Mouse (Mus musculus) heart, postnatal 14 days (tissue): ENCODE data around the gene Espnl. TPM values are rescaled to one million over a fixed set of nuclear protein-coding genes. Genes with fewer than 3 reads are reported as not detected.
A peak's percentile ranks its signal among the peaks of the same experiment; 100 is the strongest.

Experiments used
- DNase-seq, 2 experiments: peaks; one replicate each; pipeline ENCODE4 v3.0.0; 2021 to 2022
- intact Hi-C: fragments of 180-260 bp; cut with DNase I; formaldehyde crosslinking; loops from one replicate; pipeline ENCODE4 v1.15.1; 2025
- long read RNA-seq, 2 experiments: library from polyadenylated mRNA; stranded (forward); transcript quantifications; one replicate each; pipeline ENCODE4 v2.0.0; 2021
- total RNA-seq, 2 experiments: library from RNA; stranded (reverse); gene quantifications; 2 replicates each; pipeline ENCODE4 v1.2.3; 2021

Espnl gene
- not detected for total RNA-seq
- long read RNA-seq, experiment 1: 0 reads
- long read RNA-seq, experiment 2: 0 reads

GRCm38 (mm10) chr1:91321760-91322438, at the start of gene Espnl:
Gene Espnl (plus strand): TSS chr1:91322075.
- DNase-seq: peak; percentile 21 to 40
- intact Hi-C loops: no loop called here

- no peak for DNase-seq
- intact Hi-C loops: no loop called here
Measured at GRCm38 (mm10) chr1:91272260-91272659, 49.6 kb upstream of the Espnl start.

GRCm38 (mm10) chr1:91276581-91276980, 45.3 kb upstream of the Espnl start:
- DNase-seq: no peak

GRCm38 (mm10) chr1:91277480-91277879, 44.4 kb upstream of the Espnl start:
- intact Hi-C loops: no loop called here
- no peak for DNase-seq

More at GRCm38 (mm10) chr1:91276581-91276980, 45.3 kb upstream of the Espnl start:
- intact Hi-C loops: no loop called here

- intact Hi-C loops: no loop called here
- no peak for DNase-seq
Measured at GRCm38 (mm10) chr1:91278410-91279119, 43.3 kb upstream of the Espnl start.

GRCm38 (mm10) chr1:91279126-91279525, 42.7 kb upstream of the Espnl start:
- no peak for DNase-seq
- intact Hi-C loops: no loop called here

- no peak for DNase-seq
Measured at GRCm38 (mm10) chr1:91282582-91282981, 39.3 kb upstream of the Espnl start.

GRCm38 (mm10) chr1:91289375-91289774, 32.5 kb upstream of the Espnl start:
- intact Hi-C loops: no loop called here
- no peak for DNase-seq

More at GRCm38 (mm10) chr1:91282582-91282981, 39.3 kb upstream of the Espnl start:
- intact Hi-C loops: no loop called here

- intact Hi-C loops: no loop called here
- no peak for DNase-seq
Measured at GRCm38 (mm10) chr1:91292101-91292825, 29.6 kb upstream of the Espnl start.

- intact Hi-C loops: no loop called here
- no peak for DNase-seq
Measured at GRCm38 (mm10) chr1:91295544-91295943, 26.3 kb upstream of the Espnl start.

- peak; percentile 92 to 93 for DNase-seq
- intact Hi-C loops: loop anchor here (2.0 kb wide), 1 partner anchor 47 kb away; the partner anchor contains the start of gene Ube2f
Measured at GRCm38 (mm10) chr1:91297799-91298744, 23.8 kb upstream of the Espnl start, which contains the start of gene Scly. Gene Scly (plus strand): TSS chr1:91298338.

- intact Hi-C loops: loop anchor here (2.0 kb wide), 1 partner anchor 48 kb away; the partner anchor contains the start of gene Ube2f
- no peak for DNase-seq
Measured at GRCm38 (mm10) chr1:91299026-91299706, 22.7 kb upstream of the Espnl start.

GRCm38 (mm10) chr1:91299707-91300426, 22.0 kb upstream of the Espnl start:
- intact Hi-C loops: loop anchor here (2.0 kb wide), 1 partner anchor 49 kb away; the partner anchor contains the start of gene Ube2f
- DNase-seq: peak; percentile 56 to 60

- intact Hi-C loops: no loop called here
- DNase-seq: no peak
Measured at GRCm38 (mm10) chr1:91301206-91301920, 20.5 kb upstream of the Espnl start.

- DNase-seq: no peak
- intact Hi-C loops: no loop called here
Measured at GRCm38 (mm10) chr1:91302021-91302420, 19.9 kb upstream of the Espnl start.

- no peak for DNase-seq
- intact Hi-C loops: no loop called here
Measured at GRCm38 (mm10) chr1:91304621-91305020, 17.3 kb upstream of the Espnl start.

GRCm38 (mm10) chr1:91309366-91310085, 12.3 kb upstream of the Espnl start:
- no peak for DNase-seq
- intact Hi-C loops: no loop called here
